Mouse (Mus musculus): ENCODE measurements around the gene 1700049E17Rik2. TPM values are rescaled to one million over a fixed set of nuclear protein-coding genes. Genes with fewer than 3 reads are reported as not detected.

The 1700049E17Rik2 gene
- polyA plus RNA-seq, 1 experiment, result not detected

Other genes with a start within 250 kb of the 1700049E17Rik2 start
- not detected in 2 replicates for gene Gm5798, start 224.6 kb upstream of the 1700049E17Rik2 start, polyA plus RNA-seq (2011; ENCODE audit: insufficient read depth, insufficient read length, low read depth, missing spikeins)
- gene Gm7945, start 186.8 kb upstream of the 1700049E17Rik2 start, polyA plus RNA-seq (2011; ENCODE audit: insufficient read depth, insufficient read length, low read depth, missing spikeins), result not detected in 2 replicates
- gene Gm6482, start 164.9 kb upstream of the 1700049E17Rik2 start, polyA plus RNA-seq (2011; ENCODE audit: insufficient read depth, insufficient read length, low read depth, missing spikeins), result not detected in 2 replicates
- not detected in 2 replicates for gene Gm7954, start 119.7 kb upstream of the 1700049E17Rik2 start, polyA plus RNA-seq (2011; ENCODE audit: insufficient read depth, insufficient read length, low read depth, missing spikeins)
- not detected in 2 replicates for gene Gm3486, start 83.7 kb upstream of the 1700049E17Rik2 start, polyA plus RNA-seq (2011; ENCODE audit: insufficient read depth, insufficient read length, low read depth, missing spikeins)
- not detected in 2 replicates for gene Gm7970, start 17.6 kb upstream of the 1700049E17Rik2 start, polyA plus RNA-seq (2011; ENCODE audit: insufficient read depth, insufficient read length, low read depth, missing spikeins)
- not detected in 2 replicates for gene Gm3072, start 51.4 kb downstream of the 1700049E17Rik2 start, polyA plus RNA-seq (2011; ENCODE audit: insufficient read depth, insufficient read length, low read depth, missing spikeins)
- gene Gm3676, start 73.3 kb downstream of the 1700049E17Rik2 start, polyA plus RNA-seq (2011; ENCODE audit: insufficient read depth, insufficient read length, low read depth, missing spikeins), result not detected in 2 replicates
- gene Gm8068, start 128.7 kb downstream of the 1700049E17Rik2 start, polyA plus RNA-seq (2011; ENCODE audit: insufficient read depth, insufficient read length, low read depth, missing spikeins), result not detected in 2 replicates
- gene Gm7929, start 177.4 kb downstream of the 1700049E17Rik2 start, polyA plus RNA-seq (2011; ENCODE audit: insufficient read depth, insufficient read length, low read depth, missing spikeins), result not detected in 2 replicates
- gene Gm47189, start 199.2 kb downstream of the 1700049E17Rik2 start, polyA plus RNA-seq (2011; ENCODE audit: insufficient read depth, insufficient read length, low read depth, missing spikeins), result not detected in 2 replicates